Comparison of ENCODE assay signal across 14 mouse cellular contexts in genomic region chr17:5125856-5126806, GRCm38 (mm10).
A peak's percentile ranks its signal among the peaks of the same experiment; 100 is the strongest.
DNase-seq lines count a peak whose midpoint lies in the region; ATAC-seq and TF ChIP-seq lines count a peak whose summit lies in the region.
"Had no signal": no experiment of that assay in that cellular context is flagged by ENCODE, and none has a peak within 500 bp of the region (broad histone marks: within the 10 kb centered on the region; RNA-seq: fewer than 3 reads in every experiment).

No protein-coding gene starts in this region.

- H3K4me3 ChIP-seq in gastrocnemius, adult 2 months, result no peak overlapping the region
- H3K4me3 ChIP-seq: forebrain, embryonic 10.5 days; heart, adult 2 months; hindbrain, embryonic 10.5 days had no signal

- no peak for TF ChIP-seq CTCF in gastrocnemius, adult 2 months (IDR thresholded peaks at IDR 0.05)

- intact Hi-C loops in gastrocnemius, adult 2 months (cut with DNase I), result no loop called here

- peak overlapping the region; percentile 43 for H3K27ac ChIP-seq in gastrocnemius, adult 2 months
- H3K27ac ChIP-seq: heart, adult 2 months; hindbrain, embryonic 10.5 days had no signal

- DNase-seq in gastrocnemius, adult 2 months, result no peak
- DNase-seq in gastrocnemius, postnatal 4 days (ENCODE audit: low spot score in 2 of 2), result no peak
- peak; percentile 78 for DNase-seq in kidney, adult 9 months
- DNase-seq in naive thymus-derived CD4-positive, alpha-beta T cell, adult 2 months (ENCODE audit: low read depth), result peak; percentile 62
- no peak for DNase-seq in natural killer cell, adult 2 months (ENCODE audit: low spot score in 2 of 2)
- DNase-seq in frontal cortex, postnatal 36 days (ENCODE audit: low spot score in 2 of 2), result no peak
- DNase-seq: adrenal gland, postnatal 25 days; heart, adult 2 months; liver, postnatal 0 days; right cerebral cortex, adult 18-20 months had no signal

- ATAC-seq in CD4-positive, CD25-positive, alpha-beta regulatory T cell, adult 4 months, result peak; percentile 82
- ATAC-seq in monocyte, adult 5-6 weeks (replicated peaks; ENCODE audit: insufficient number of reproducible peaks, low FRiP score, low TSS enrichment, poor library complexity, severe bottlenecking), result no peak
- ATAC-seq: liver, postnatal 0 days had no signal

Comparison
In these comparisons a context has a peak if more than half of its experiments do, and no peak if none do; other contexts are left out.
1. DNase-seq: peak in kidney, adult 9 months (single experiment) and naive thymus-derived CD4-positive, alpha-beta T cell, adult 2 months (single experiment); none in gastrocnemius, adult 2 months (single experiment), gastrocnemius, postnatal 4 days (0 of 2), natural killer cell, adult 2 months (0 of 2) and frontal cortex, postnatal 36 days (0 of 2).